Mouse (Mus musculus): Measurements from ENCODE around the gene Ccl22. TPM values are rescaled to one million over a fixed set of nuclear protein-coding genes. Genes with fewer than 3 reads are reported as not detected.
A peak's percentile ranks its signal among the peaks of the same experiment; 100 is the strongest.

Gene Ccl22
- 0.57 TPM in 1 of 2 replicates, not detected in the other for polyA plus RNA-seq (2011; ENCODE audit: insufficient read depth, insufficient read length, low replicate concordance, missing spikeins)

- Histone ChIP-seq H3K27ac (ENCODE audit: control insufficient read depth, insufficient read depth, low read depth, low read length, poor library complexity) (no peak within 1 kb of the TSS), H3K4me1 (ENCODE audit: control insufficient read depth, insufficient read depth, low read length) (no peaks in the 10 kb centered on the region; the same call in 1 of the 2 replicates), H3K4me3 (replicated peaks; ENCODE audit: control insufficient read depth, low read depth, low read length) (no peak within 1 kb of the TSS)
- WGBS: 78% methylated on average over 7 of the region's 7 CpGs
- no peak for TF ChIP-seq POLR2A (IDR thresholded peaks at IDR 0.05; ENCODE audit: borderline replicate concordance, control insufficient read depth, low read depth, low read length)
- TF ChIP-seq CTCF (IDR thresholded peaks at IDR 0.05; ENCODE audit: control insufficient read depth, insufficient read depth, low read length): no peak
These were observed at the start of gene Ccl22 for GRCm38 (mm10) chr8:94745476-94746184. Gene Ccl22 (plus strand): TSS chr8:94745590.

- WGBS: under 1% methylated on average over 41 of the region's 41 CpGs
- TF ChIP-seq POLR2A (IDR thresholded peaks at IDR 0.05; ENCODE audit: borderline replicate concordance, control insufficient read depth, low read depth, low read length): peak; percentile 19; the same call in 1 of the 2 replicates
- TF ChIP-seq CTCF (IDR thresholded peaks at IDR 0.05; ENCODE audit: control insufficient read depth, insufficient read depth, low read length): no peak
- Histone ChIP-seq H3K27ac (ENCODE audit: control insufficient read depth, insufficient read depth, low read depth, low read length, poor library complexity) (no peak within 1 kb of the TSS), H3K4me1 (ENCODE audit: control insufficient read depth, insufficient read depth, low read length) (no peaks in the 10 kb centered on the region), H3K4me3 (replicated peaks; ENCODE audit: control insufficient read depth, low read depth, low read length) (peak within 1 kb of the TSS; percentile 30)
These were observed 49.4 kb upstream of the Ccl22 start, which contains the start of gene Pllp for GRCm38 (mm10) chr8:94695994-94696384. Gene Pllp (minus strand): TSS chr8:94696278.

DNA sequence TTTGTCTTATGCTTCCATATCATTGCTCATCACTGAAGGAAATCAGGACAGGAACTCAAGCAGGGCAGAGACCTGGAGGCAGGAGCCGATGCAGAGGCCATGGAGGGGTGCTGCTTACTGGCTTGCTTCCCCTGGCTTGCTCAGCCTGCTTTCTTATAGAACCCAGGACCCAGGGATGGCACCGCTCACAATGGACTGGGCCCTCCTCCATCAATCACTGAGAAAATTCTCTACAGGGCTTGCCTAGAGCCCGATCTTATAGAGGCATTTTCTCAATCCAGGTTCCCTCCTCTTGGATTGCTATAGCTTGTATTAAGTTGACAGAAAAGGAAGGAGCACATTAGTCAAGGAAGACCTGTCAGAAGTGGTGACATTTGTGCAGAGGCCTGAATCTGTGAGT is 48.8 kb upstream of the Ccl22 start:
- Histone ChIP-seq H3K4me3 (replicated peaks; ENCODE audit: control insufficient read depth, low read depth, low read length) (no peak overlapping the region), H3K4me1 (ENCODE audit: control insufficient read depth, insufficient read depth, low read length) (no peaks in the 10 kb centered on the region), H3K27ac (ENCODE audit: control insufficient read depth, insufficient read depth, low read depth, low read length, poor library complexity) (no peak overlapping the region)
- 58% methylated on average over 3 of the region's 3 CpGs for WGBS
- TF ChIP-seq POLR2A (IDR thresholded peaks at IDR 0.05; ENCODE audit: borderline replicate concordance, control insufficient read depth, low read depth, low read length): no peak

DNA sequence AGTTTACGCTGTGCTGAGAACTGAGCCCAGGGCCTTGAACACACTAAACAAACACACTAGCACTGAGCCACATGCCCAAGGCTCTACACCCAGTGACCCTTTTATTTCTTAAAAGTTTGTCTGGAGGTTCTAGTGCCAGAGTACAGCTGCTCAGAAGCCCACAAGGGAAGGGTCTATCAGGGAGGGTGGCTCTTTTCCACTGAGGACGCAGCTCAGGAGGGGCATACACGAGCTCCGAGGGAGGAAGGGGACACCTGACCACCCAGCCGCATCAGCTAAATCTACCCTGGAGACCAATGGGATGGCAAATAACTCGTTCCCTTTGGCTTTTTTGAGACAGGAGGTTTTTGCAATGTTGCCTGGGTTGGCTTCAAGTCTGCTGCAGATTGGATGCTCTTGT is 47.4 kb upstream of the Ccl22 start:
- no peak overlapping the region for H3K27ac ChIP-seq (ENCODE audit: control insufficient read depth, insufficient read depth, low read depth, low read length, poor library complexity)
- no peak overlapping the region for H3K4me3 ChIP-seq (replicated peaks; ENCODE audit: control insufficient read depth, low read depth, low read length)
- TF ChIP-seq CTCF (IDR thresholded peaks at IDR 0.05; ENCODE audit: control insufficient read depth, insufficient read depth, low read length) (no peak), POLR2A (IDR thresholded peaks at IDR 0.05; ENCODE audit: borderline replicate concordance, control insufficient read depth, low read depth, low read length) (no peak)
- no peaks in the 10 kb centered on the region; the same call in 1 of the 2 replicates for H3K4me1 ChIP-seq (ENCODE audit: control insufficient read depth, insufficient read depth, low read length)
- WGBS: 79% methylated on average over 6 of the region's 6 CpGs

GRCm38 (mm10) chr8:94699366-94699765 is 46.0 kb upstream of the Ccl22 start:
- TF ChIP-seq POLR2A (IDR thresholded peaks at IDR 0.05; ENCODE audit: borderline replicate concordance, control insufficient read depth, low read depth, low read length): no peak
- TF ChIP-seq CTCF (IDR thresholded peaks at IDR 0.05; ENCODE audit: control insufficient read depth, insufficient read depth, low read length): no peak
- WGBS: 89% methylated on average over 16 of the region's 16 CpGs
- no peak overlapping the region for H3K27ac ChIP-seq (ENCODE audit: control insufficient read depth, insufficient read depth, low read depth, low read length, poor library complexity)
- H3K4me1 ChIP-seq (ENCODE audit: control insufficient read depth, insufficient read depth, low read length): no peaks in the 10 kb centered on the region; the same call in 1 of the 2 replicates
- no peak overlapping the region for H3K4me3 ChIP-seq (replicated peaks; ENCODE audit: control insufficient read depth, low read depth, low read length)

- no peak overlapping the region for H3K27ac ChIP-seq (ENCODE audit: control insufficient read depth, insufficient read depth, low read depth, low read length, poor library complexity)
- no peak overlapping the region for H3K4me3 ChIP-seq (replicated peaks; ENCODE audit: control insufficient read depth, low read depth, low read length)
- TF ChIP-seq CTCF (IDR thresholded peaks at IDR 0.05; ENCODE audit: control insufficient read depth, insufficient read depth, low read length) (no peak), POLR2A (IDR thresholded peaks at IDR 0.05; ENCODE audit: borderline replicate concordance, control insufficient read depth, low read depth, low read length) (no peak)
- no peaks in the 10 kb centered on the region; the same call in 1 of the 2 replicates for H3K4me1 ChIP-seq (ENCODE audit: control insufficient read depth, insufficient read depth, low read length)
- WGBS: 29% methylated on average over 4 of the region's 4 CpGs
These were observed 44.9 kb upstream of the Ccl22 start for GRCm38 (mm10) chr8:94700421-94700935.

DNA sequence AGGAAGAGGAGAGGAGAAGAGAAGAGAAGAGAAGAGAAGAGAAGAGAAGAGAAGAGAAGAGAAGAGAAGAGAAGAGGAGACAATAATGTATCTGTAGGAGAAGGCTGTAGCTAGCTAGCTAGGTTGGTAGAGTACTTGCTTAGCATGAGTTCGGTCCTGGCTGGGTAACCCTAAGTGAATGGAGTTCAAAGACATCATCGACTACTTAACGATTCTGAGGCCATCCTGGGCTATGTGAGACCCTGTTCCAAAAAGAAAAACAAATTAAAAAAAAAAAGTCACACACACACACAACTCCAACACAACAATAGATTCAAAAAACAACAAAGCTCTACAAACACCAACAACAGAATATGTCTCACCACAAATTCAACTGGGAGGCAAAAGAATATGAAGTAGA is 43.2 kb upstream of the Ccl22 start:
- Histone ChIP-seq H3K27ac (ENCODE audit: control insufficient read depth, insufficient read depth, low read depth, low read length, poor library complexity) (no peak overlapping the region), H3K4me3 (replicated peaks; ENCODE audit: control insufficient read depth, low read depth, low read length) (no peak overlapping the region), H3K4me1 (ENCODE audit: control insufficient read depth, insufficient read depth, low read length) (no peaks in the 10 kb centered on the region; the same call in 1 of the 2 replicates)
- TF ChIP-seq CTCF (IDR thresholded peaks at IDR 0.05; ENCODE audit: control insufficient read depth, insufficient read depth, low read length) (no peak), POLR2A (IDR thresholded peaks at IDR 0.05; ENCODE audit: borderline replicate concordance, control insufficient read depth, low read depth, low read length) (no peak)
- WGBS: 54% methylated on average over 3 of the region's 3 CpGs

- WGBS: under 1% methylated on average over 35 of the region's 35 CpGs
- no peaks in the 10 kb centered on the region; the same call in 1 of the 2 replicates for H3K4me1 ChIP-seq (ENCODE audit: control insufficient read depth, insufficient read depth, low read length)
- TF ChIP-seq POLR2A (IDR thresholded peaks at IDR 0.05; ENCODE audit: borderline replicate concordance, control insufficient read depth, low read depth, low read length): no peak
- peak; percentile 87 for TF ChIP-seq CTCF (IDR thresholded peaks at IDR 0.05; ENCODE audit: control insufficient read depth, insufficient read depth, low read length)
- peak overlapping the region; percentile 72 for H3K4me3 ChIP-seq (replicated peaks; ENCODE audit: control insufficient read depth, low read depth, low read length)
- peak overlapping the region; percentile 50 for H3K27ac ChIP-seq (ENCODE audit: control insufficient read depth, insufficient read depth, low read depth, low read length, poor library complexity)
These were observed 42.3 kb upstream of the Ccl22 start for GRCm38 (mm10) chr8:94702844-94703813.
